Mouse (Mus musculus): Measurements from ENCODE around the gene Ltbp1.

- TF ChIP-seq CTCF (IDR thresholded peaks at IDR 0.05; ENCODE audit: insufficient read depth, low read length) (no peak), POLR2A (IDR thresholded peaks at IDR 0.05; ENCODE audit: borderline replicate concordance, extremely low read depth, low read depth, low read length) (no peak)
Observed at GRCm38 (mm10) chr17:75251094-75251493, 245.7 kb downstream of the Ltbp1 start.
